Mouse (Mus musculus): ENCODE measurements at regions not wholly inside any gene's neighbourhood (a gene's known extent, or its start where the extent isn't known, plus 50 kb on each side); places are given as distances from the start of the nearest gene placed in this dataset.

DNA sequence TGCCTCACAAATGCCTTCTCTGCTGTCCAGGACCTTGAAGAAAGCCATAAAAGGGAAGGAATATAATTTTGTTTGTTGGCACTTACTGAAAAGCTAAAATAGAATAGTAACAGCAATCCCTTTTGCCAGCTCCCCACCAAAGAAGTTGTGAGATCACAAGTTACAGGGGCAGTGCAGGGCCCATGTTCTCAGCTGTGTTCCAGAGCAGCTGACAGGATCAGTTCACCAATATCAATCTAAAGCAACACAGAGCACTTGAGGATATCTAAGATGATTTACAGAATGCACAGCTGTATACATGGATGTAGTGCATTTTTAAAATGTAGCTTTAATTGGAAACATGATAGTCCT, 63.4 kb upstream of the Mbnl1 start:
- no peak for TF ChIP-seq CTCF (IDR thresholded peaks at IDR 0.05; ENCODE audit: extremely low read depth, insufficient read depth, low read length)
- no peak for TF ChIP-seq POLR2A (IDR thresholded peaks at IDR 0.05; ENCODE audit: extremely low read depth, insufficient read depth, low read length)

Data from cortical plate, adult 2 months (tissue).